Mouse (Mus musculus): Measurements from ENCODE around the gene Rab3b.
"Not testable (repeated sequence)": the region's sequence is repeated elsewhere in the genome, so short reads cannot be mapped to it uniquely, and the experiment has no call there.

Gene Rab3b

GRCm38 (mm10) chr4:108900421-108900820, 21.6 kb downstream of the Rab3b start:
- DNase-seq = no peak

- DNase-seq = no peak
Observed at GRCm38 (mm10) chr4:108902886-108903285, 24.0 kb downstream of the Rab3b start.

GRCm38 (mm10) chr4:108903346-108903745, 24.5 kb downstream of the Rab3b start:
- no peak for DNase-seq

DNA sequence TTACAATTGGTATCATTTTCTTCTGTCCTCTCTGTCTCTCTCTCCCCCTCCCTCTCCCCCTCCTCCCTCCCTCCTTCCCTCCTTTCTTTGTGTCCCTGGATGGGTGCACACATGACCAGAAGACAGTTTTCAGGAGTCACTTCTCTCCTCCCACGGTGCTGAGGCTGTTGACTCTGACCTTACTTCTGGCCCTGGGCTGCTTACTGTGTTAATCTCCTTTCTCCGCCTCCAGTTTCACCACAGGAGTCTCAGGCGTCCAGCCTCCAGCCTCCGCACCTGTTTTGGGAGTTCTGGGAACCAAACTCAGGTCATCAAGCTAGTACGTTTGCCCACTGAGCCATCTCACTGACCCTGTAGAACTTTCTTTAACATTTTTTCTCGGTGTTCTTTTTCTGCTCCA, 25.2 kb downstream of the Rab3b start:
- DNase-seq = no peak

DNA sequence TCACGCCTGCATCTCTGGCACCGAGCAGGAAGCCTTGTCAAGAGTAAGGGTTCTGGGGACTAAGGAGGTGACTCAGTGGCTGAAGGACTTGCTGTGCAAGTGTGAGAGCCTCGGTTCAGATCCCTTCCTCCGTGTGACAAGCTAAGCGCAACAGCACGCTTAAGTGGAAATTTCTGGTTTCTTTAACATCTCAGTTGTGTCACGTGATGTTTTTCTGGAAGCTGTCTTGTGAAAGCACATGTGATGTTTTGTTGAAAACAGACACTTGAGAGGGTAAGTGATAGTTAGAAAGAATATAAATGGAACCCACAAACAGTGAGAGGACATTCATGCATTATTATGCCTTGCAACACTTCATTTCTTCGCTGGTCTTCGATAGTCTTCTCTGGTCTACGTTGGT, 25.9 kb downstream of the Rab3b start:
- no peak for DNase-seq

DNA sequence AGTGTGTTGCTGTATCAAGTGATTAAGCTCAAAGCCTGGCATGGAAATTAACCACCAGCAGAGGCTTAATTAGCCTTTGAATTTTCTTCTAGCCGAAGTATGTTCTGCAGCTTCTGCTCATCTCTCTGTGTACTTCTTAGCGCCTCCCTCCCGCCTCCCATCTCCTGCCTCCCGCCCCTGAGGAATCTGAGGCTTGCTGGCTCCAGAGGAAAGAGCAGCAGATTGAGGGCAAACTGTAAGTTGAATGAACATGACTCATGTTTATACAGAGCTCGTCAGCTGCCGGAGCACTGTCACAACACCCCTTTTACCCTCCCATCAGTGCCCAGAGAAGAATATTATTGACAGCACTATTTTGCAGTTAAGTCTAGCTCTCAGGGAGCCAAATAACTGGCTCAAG, 27.0 kb downstream of the Rab3b start:
- no peak for DNase-seq

GRCm38 (mm10) chr4:108907475-108907874, 28.6 kb downstream of the Rab3b start:
- no peak for DNase-seq

DNA sequence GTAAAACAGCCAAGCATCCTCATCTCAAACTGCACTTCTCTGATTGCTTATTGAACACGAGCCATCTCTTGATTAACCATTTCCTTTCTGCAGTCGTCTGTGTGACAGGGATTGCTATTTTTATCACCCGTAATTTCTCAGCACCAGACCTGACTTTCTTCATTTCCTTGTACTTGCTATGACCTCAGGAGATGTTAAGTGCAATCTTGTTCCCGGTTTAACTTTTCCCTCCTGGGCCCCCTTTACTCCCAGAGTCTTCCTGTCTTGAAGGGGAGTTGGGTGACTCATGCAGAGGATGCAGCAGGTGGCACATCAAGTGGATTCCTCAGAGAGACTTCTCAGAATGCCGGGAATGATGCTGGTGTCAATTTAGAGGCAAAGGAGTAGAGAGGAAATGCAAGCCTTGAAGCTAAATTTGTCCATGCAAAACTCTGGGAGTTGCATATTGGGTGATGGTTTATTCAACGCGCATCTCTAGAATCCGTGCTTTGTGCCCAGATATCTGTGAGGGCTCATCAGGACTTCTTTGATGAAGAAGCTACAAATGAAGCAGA, 31.1 kb downstream of the Rab3b start:
- no peak for DNase-seq

GRCm38 (mm10) chr4:108911866-108912265, 33.0 kb downstream of the Rab3b start:
- DNase-seq = no peak

GRCm38 (mm10) chr4:108913180-108913579, 34.3 kb downstream of the Rab3b start:
- DNase-seq = no peak

- DNase-seq = no peak
Observed at GRCm38 (mm10) chr4:108914391-108914790, 35.5 kb downstream of the Rab3b start.

GRCm38 (mm10) chr4:108915101-108915500, 36.2 kb downstream of the Rab3b start:
- DNase-seq = no peak

- DNase-seq = no peak
Observed at GRCm38 (mm10) chr4:108917654-108918053, 38.8 kb downstream of the Rab3b start.

- DNase-seq = not testable (repeated sequence)
Observed at GRCm38 (mm10) chr4:108927945-108928344, 49.1 kb downstream of the Rab3b start.

DNA sequence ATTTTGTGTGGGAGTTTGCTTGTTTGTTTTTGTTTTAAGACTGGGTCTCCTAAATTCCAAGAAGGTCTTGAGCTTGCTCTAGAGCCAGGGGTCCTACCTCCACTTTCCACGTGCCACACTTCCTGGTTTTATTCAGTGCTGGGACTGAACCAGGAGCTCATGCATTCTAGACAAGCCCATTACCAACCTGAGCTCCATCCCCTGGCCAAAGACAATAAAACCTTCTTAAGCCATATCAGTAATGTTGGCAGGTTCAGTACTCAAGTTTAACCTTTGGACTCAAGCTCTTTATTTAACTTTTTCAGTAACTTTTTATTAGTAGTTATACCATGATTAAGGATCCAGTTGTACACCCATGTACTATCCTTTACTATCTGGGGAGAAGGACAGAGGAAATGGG, 54.3 kb downstream of the Rab3b start:
- no peak for DNase-seq

DNA sequence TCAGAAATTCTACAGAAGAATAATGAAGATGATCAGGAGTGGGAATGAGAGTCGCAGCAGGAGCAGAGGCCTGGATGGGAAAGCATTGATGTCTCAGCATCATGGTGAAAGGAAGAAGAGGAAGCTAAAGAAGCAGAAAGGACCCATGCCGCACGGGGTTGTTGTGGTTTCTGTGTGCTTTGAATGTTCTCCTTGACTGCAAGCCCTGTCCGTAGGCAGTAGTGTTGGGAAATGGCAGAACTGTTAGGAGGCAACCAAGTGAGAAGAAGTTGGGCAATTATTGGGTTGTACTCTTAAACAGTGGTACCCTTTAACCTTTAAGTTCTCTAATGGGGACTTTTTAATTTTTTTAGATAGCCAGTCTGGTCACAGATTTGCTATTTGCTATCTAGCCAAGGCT, 56.0 kb downstream of the Rab3b start:
- DNase-seq = no peak

DNA sequence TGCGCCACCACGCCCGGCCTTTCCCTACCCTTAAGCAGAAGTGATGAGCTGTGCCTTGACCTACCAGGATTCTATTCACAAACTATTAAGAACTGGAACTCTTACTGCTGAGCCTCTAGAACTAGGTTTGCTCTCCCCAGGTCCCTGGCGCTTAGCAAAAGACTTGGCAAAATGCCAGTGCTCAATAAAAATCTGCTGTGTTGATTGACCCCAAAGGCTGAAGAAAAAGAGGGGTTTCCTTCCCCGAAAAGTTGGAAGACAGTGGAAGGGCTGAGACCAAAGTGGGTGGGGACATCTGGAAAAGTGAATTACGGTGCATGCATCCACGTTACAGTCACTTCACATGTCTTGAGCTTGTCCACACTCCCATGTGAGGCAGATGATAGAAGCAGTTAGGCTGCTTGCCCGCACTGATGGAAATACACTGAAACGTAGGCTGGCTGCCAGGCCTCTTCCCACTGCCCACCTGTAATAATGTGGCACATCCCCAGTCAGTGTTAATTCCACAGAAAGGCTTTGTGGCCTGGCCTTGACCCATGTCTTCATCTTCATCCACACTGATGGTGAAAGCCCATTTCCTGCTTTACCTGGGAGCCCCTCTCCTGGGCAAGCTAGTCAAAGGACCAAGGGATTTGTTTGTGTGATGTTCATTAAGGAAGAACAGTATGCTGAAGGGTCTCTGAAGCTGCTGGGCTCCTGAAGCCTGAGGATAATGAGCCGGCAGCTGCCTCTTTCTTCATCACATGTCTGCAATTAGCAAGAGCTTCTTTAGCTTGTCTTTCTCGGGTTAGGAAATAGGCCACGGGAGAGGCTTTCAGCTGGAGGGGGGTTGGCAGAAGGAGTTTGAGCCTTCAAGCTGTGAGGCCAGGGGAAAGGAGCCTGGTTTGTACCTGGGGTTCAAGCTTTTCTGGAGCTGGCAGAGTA, 59.2 kb downstream of the Rab3b start:
- DNase-seq = no peak

DNA sequence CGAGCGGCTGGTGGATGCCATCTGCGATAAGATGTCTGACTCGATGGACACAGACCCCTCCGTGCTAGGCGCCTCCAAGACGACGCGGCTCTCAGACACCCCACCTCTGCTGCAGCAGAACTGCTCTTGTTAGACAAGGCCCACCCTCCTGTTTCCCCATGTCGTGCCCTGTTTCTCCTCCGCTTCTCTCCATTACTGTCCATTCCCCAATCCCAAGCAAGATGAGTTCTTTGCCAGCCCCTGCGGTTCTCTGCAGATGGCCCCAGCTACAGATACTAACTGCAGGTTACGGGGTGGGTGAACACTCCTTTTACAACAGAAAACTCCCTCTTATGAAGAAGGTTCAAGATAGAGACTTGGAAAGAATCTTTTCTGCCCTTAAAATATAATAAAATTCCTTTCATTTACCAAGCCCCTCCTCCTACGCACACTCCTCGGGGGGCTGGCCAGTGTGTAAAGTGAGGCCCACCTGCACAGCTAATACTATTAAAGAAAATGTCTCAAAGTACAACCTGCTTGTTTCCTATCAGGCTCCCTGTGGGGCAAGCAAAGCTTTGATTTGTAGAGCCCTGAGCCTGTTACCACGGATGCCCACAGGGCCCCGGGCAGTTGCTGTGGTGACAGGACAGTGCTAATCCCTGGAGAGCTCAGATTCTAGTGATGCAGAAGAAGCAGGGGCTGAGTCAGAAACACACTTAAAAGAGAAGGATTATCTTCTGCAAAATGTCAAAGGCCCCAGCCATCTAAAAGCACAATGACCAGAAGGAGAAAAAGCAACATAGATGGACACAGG, 62.0 kb downstream of the Rab3b start:
- DNase-seq = no peak

DNA sequence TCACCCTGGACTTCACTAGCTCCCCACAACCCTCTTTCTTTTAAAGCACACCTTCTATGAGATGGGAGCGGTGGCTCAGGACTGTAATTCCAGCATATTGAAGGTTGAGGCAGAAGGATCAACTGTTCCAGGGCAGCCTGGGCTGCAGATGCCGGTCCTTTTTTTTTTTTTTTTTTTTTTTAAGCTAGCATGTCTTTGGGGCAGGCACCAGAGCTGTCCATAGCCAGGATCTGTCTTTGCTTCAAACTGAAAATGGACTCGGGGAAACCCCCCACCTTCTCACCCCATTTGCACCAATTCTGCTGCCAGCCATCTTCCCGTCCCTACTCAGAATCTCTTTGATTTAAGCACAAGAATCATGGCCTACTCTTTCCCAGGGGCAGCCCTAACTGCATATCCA, 63.3 kb downstream of the Rab3b start:
- DNase-seq = no peak

DNA sequence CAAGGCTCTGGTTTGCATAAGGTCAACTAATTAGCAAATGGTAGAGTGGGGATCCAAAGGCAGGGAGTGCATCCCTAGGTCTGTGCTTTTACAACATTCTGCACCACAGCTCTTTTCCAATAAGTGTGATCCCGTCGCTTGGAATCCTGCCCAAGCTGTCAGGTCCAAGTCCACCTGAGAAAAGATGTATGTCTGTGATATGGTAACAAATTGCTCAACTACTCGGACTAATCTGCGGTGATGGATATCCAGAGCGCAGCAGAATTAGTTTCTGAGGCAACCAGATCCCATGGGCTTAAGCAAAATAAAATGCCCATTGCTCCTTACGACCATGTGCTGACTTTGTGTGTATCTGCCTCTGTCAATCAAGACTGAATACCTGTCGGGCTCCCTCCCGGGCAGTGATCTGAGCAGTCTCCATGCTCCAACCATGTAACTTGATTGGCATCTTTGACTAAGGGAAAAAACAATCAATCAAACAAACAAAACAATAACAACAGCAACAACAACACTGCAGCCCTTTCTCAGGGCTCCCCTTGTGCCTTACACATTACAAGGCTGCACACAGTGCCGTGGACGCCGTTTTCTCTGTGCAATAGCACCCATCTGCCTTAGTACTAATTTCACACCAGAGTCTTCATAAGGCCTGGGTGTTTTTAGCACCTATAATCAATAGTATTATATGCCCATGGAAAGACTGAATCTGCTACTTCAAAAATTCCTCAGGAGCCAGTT, 64.3 kb downstream of the Rab3b start:
- DNase-seq = no peak

- DNase-seq = no peak
Observed at GRCm38 (mm10) chr4:108949168-108949567, 70.3 kb downstream of the Rab3b start.

DNA sequence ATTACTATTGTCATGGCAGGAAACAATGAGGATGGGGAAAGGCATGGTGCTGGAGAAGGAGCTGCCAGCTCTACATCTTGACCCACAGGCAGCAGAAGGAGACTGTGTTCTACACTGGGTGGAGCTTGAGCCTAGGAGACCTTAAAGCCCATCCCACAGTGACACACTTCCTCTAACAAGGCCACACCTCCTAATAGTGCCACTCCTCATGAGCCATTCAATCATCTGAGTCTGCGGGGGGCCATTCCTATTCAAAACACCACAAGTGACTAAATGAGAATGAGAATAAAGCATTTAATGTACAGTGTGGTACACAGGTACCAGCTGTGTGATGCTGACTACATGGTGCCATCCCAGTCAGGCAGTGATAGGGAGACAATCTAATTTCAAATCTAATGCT, 71.3 kb downstream of the Rab3b start:
- no peak for DNase-seq

DNA sequence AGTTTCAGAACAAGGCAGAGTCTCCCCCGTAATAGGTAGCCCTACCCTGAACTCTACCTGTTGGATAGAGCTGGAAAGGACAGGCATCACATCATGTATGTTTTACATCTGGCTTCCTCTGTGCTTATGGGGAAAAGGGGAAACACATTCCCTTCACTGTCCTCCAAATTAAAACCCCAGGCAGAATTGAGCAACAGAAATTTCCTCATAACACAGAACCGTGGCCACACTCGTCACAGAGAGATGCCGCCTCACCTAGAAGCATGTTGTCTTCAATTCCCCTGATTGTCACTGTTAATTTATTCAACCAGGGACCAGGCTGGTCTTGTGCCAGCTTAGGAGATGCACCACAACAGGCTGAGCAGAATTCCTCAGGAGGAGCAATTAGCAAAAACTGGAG, 72.8 kb downstream of the Rab3b start:
- DNase-seq = no peak
